14 mouse cellular contexts compared by ENCODE assay signal in the genomic region with DNA sequence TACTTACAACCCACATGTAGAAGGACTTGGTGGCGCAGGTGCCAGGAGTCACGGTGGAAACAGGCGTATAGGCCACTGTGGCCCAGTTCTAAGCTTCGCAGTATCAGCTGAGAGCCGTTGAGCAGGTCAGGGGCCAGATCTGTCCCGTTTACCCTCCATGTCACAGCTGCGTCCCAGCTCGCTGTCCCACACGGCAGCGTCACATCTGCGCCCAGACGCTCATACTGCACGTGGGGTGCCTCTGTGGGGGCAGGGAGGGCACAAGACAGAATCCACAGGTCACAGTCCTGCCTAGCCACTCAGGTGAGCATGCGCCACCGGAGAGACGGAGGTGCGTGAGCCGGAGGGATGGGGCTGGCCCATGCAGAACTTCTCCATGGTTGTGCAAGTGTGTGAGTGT. TPM values are rescaled to one million over a fixed set of nuclear protein-coding genes. Genes with fewer than 3 reads are reported as not detected.
"Had no signal": no experiment of that assay in that cellular context is flagged by ENCODE, and none has a peak within 500 bp of the region (broad histone marks: within the 10 kb centered on the region; RNA-seq: fewer than 3 reads in every experiment).

No protein-coding gene starts in this region.

- H3K27me3 ChIP-seq: neural tube, embryonic 15.5 days had no signal

- H3K36me3 ChIP-seq: limb, embryonic 15.5 days; liver, embryonic 12.5 days had no signal

- H3K4me2 ChIP-seq: limb, embryonic 15.5 days; liver, embryonic 12.5 days; lung, embryonic 14.5 days; midbrain, embryonic 11.5 days; neural tube, embryonic 15.5 days had no signal

- H3K9me3 ChIP-seq: limb, embryonic 15.5 days; liver, embryonic 12.5 days; neural tube, embryonic 15.5 days had no signal

- H3K9ac ChIP-seq: limb, embryonic 15.5 days; liver, embryonic 12.5 days; lung, embryonic 14.5 days; neural tube, embryonic 15.5 days had no signal

- ATAC-seq: liver, embryonic 12.5 days had no signal

- DNase-seq: kidney, postnatal 25 days; lung, embryonic 14.5 days; lung, postnatal 10 days; lung, postnatal 4 days; right cerebral cortex, adult 18-20 months; right cerebral cortex, postnatal 25 days; thymus, postnatal 36 days had no signal

- H3K27ac ChIP-seq: left cerebral cortex, adult 2 months; limb, embryonic 15.5 days; liver, embryonic 12.5 days; neural tube, embryonic 15.5 days had no signal

- H3K4me3 ChIP-seq: left cerebral cortex, adult 2 months; limb, embryonic 15.5 days; liver, embryonic 12.5 days; myocyte; neural tube, embryonic 15.5 days had no signal

RNA-seq across cellular contexts. Expression of a gene that starts 26.1 kb away (rescaled TPM):
- total RNA-seq: megakaryocyte, adult 5-6 weeks had no signal

RNA-seq across cellular contexts. Expression of a gene that starts 30.7 kb away (rescaled TPM):
- total RNA-seq: megakaryocyte, adult 5-6 weeks had no signal
